Mouse (Mus musculus): Measurements from ENCODE around the gene Cdr2l.

Gene Cdr2l

DNA sequence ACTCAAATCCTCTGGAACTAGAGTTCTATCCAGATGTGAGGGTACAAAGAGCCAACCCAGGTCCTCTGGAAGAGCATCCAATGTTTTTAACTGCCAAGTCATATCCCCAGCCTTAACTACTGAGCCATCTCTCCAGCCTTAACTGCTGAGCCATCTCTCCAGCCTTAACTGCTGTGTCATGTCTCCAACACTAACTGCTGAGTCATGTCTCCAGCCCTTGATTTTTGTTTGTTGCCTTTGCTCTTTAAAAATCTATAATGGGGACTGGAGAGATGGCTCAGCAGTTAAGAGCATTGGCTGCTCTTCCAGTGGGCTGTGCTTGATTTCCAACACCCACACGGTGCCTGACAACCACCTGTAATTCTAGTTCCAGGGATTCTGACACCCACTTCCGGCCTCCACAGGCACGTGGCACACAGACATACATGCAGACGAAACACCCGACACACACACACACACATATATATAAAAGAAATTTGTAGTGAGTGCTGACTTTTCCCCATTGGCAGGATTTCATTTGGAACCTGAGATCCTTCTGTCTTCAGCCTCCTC is 55.9 kb downstream of the Cdr2l start:
- no peak for DNase-seq (ENCODE audit: low read depth, low spot score)
- H3K36me3 ChIP-seq (ENCODE audit: control insufficient read depth, insufficient read depth, low read length, poor library complexity, severe bottlenecking), result no peaks in the 10 kb centered on the region
- no peaks in the 10 kb centered on the region for H3K27me3 ChIP-seq (ENCODE audit: control insufficient read depth, insufficient read depth, low read length, poor library complexity, severe bottlenecking)

DNA sequence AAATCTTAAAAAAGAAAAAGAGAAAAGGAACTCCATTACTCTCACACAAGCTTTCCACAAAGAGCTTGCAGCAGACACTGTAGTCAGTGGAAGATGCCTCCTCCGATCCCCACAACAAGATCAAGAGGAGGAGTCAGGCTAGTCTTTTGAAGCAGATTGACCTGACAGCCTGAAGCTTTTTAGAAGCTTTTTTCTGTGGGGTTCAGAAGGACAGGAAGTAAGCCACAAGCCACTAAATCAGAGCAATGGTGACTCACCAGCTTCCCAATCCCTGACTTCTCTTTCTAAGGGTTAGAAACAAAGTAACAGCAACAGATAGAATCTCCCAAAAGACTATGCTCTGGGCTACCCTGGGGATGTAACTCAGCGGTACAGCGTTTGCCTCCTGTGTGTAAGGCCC is 57.6 kb downstream of the Cdr2l start:
- H3K36me3 ChIP-seq (ENCODE audit: control insufficient read depth, insufficient read depth, low read length, poor library complexity, severe bottlenecking), result no peaks in the 10 kb centered on the region
- DNase-seq (ENCODE audit: low read depth, low spot score), result no peak
- no peaks in the 10 kb centered on the region for H3K27me3 ChIP-seq (ENCODE audit: control insufficient read depth, insufficient read depth, low read length, poor library complexity, severe bottlenecking)

GRCm38 (mm10) chr11:115439906-115440595 is 58.3 kb downstream of the Cdr2l start, which contains the start of gene Trim80:
Gene Trim80 (plus strand): TSS chr11:115440545.
- DNase-seq (ENCODE audit: low read depth, low spot score), result peak; percentile 21
- Histone ChIP-seq H3K27me3 (ENCODE audit: control insufficient read depth, insufficient read depth, low read length, poor library complexity, severe bottlenecking) (no peaks in the 10 kb centered on the region), H3K36me3 (ENCODE audit: control insufficient read depth, insufficient read depth, low read length, poor library complexity, severe bottlenecking) (no peaks in the 10 kb centered on the region)

DNA sequence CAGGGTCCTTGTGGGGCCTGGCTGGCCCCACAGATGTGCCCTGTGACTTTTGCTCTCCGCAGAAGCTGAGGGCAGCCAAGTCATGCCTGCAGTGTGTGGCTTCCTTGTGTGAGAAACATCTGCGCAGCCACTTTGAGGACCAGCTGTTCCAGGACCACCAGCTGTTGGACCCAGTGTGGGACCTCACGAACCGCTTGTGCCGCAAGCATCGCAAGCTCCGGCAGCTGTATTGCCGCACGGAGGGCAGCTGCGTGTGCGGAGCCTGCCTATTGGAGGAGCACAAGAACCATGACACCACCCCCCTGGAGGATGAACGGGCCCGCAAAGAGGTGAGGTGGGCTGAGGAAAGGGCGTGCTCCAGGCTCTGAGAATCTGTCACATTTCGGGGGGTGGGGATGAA is 59.7 kb downstream of the Cdr2l start:
- Histone ChIP-seq H3K36me3 (ENCODE audit: control insufficient read depth, insufficient read depth, low read length, poor library complexity, severe bottlenecking) (no peaks in the 10 kb centered on the region), H3K27me3 (ENCODE audit: control insufficient read depth, insufficient read depth, low read length, poor library complexity, severe bottlenecking) (no peaks in the 10 kb centered on the region)

More for the DNA sequence above, 59.7 kb downstream of the Cdr2l start:
- DNase-seq (ENCODE audit: low read depth, low spot score), result no peak
